Comparison of ENCODE assay signal across 25 mouse cellular contexts in genomic region chr4:132131790-132132189, GRCm38 (mm10). TPM values are rescaled to one million over a fixed set of nuclear protein-coding genes. Genes with fewer than 3 reads are reported as not detected.
A peak's percentile ranks its signal among the peaks of the same experiment; 100 is the strongest.
DNase-seq lines count a peak whose midpoint lies in the region; ATAC-seq lines count a peak whose summit lies in the region.
"Had no signal": no experiment of that assay in that cellular context is flagged by ENCODE, and none has a peak within 500 bp of the region (broad histone marks: within the 10 kb centered on the region; RNA-seq: fewer than 3 reads in every experiment).

No protein-coding gene starts in this region.

- ATAC-seq in frontal cortex, adult (ENCODE audit: low TSS enrichment): peak; percentile 80; the same call in 1 of the 2 replicates
- ATAC-seq: midbrain, embryonic 15.5 days; Patski had no signal

- DNase-seq in frontal cortex, postnatal 10 days (ENCODE audit: low spot score in 2 of 2): no peak
- DNase-seq in layer of hippocampus, adult 11-12 months (ENCODE audit: low spot score): peak; percentile 27
- DNase-seq in layer of hippocampus, postnatal 36 days: no peak
- DNase-seq in right cerebral cortex, adult 18-20 months: peak; percentile 32
- no peak for DNase-seq in right cerebral cortex, postnatal 25 days
- DNase-seq in telencephalon, adult 2 months (ENCODE audit: low read depth, low spot score): peak; percentile 48
- no peak for DNase-seq in thymus, postnatal 10 days (ENCODE audit: low spot score in 2 of 2)
- DNase-seq: adrenal gland, postnatal 10 days; cerebellum, adult 11-12 months; cerebellum, adult 9-11 months; gastrocnemius, postnatal 10 days; heart, postnatal 4 days; kidney, adult 18-20 months; kidney, postnatal 25 days; liver; lung, adult 2 months; lung, postnatal 14 days; retina, postnatal 1 day; thymus, postnatal 25 days had no signal

RNA-seq across cellular contexts. Expression of gene Oprd1, which starts 12.5 kb away (rescaled TPM):
- 10 to 100 TPM; 10.7 to 11.3 TPM for total RNA-seq in layer of hippocampus, postnatal 36 days (2021)
- total RNA-seq: common myeloid progenitor, adult 5-6 weeks; gastrocnemius, postnatal 10 days; MEL had no signal

RNA-seq across cellular contexts. Expression of gene Epb41, which starts 56.7 kb away (rescaled TPM):
- 10 to 100 TPM; 16.9 to 23.7 TPM for total RNA-seq in layer of hippocampus, postnatal 36 days (2021)

RNA-seq across cellular contexts. Expression of gene Gm10300, which starts 57.3 kb away (rescaled TPM):
- not detected for total RNA-seq in layer of hippocampus, postnatal 36 days (2021)
- total RNA-seq: layer of hippocampus, adult 2 months had no signal

Comparison
In these comparisons a context has a peak if more than half of its experiments do, and no peak if none do; other contexts are left out.
1. DNase-seq: peak in layer of hippocampus, adult 11-12 months (single experiment), right cerebral cortex, adult 18-20 months (single experiment) and telencephalon, adult 2 months (single experiment); none in frontal cortex, postnatal 10 days (0 of 2), layer of hippocampus, postnatal 36 days (0 of 2), right cerebral cortex, postnatal 25 days (single experiment) and thymus, postnatal 10 days (0 of 2).